Mouse (Mus musculus): Measurements from ENCODE around the gene Minpp1. TPM values are rescaled to one million over a fixed set of nuclear protein-coding genes. Genes with fewer than 3 reads are reported as not detected.

The Minpp1 gene
- total and polyA plus RNA-seq, 2 experiments, result 35.3 to 53.9 TPM

DNA sequence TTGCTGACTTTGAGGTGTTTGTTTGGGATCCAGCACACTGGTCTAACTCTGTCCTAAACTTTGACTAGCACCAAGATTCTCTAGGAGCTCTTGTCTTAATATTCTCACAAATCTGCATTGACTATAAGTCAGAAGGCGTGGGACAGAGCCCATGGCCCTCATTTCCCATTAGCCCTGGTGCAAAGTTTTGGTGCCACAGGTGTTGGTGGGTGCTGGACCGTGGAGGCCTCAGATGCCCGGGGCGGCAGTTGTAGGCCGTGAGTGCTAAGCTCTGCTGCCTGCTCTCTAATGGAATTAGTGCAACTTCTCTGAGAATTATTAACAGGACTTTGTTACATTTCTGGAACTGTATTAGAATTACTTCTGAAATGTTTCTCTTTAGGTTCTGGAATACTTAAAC lies 12.4 kb downstream of the Minpp1 start:
- H3K36me3 ChIP-seq (ENCODE audit: control insufficient read depth, insufficient read depth, low read length), result peaks cover 31% of the 10 kb centered on the region
- no peaks in the 10 kb centered on the region for H3K27me3 ChIP-seq (ENCODE audit: control insufficient read depth, insufficient read depth, low read length)
- 91% methylated on average over 5 of the region's 5 CpGs for WGBS
- H3K27ac ChIP-seq (replicated peaks; ENCODE audit: insufficient read depth, low read depth, low read length), result no peak overlapping the region
- no peak for DNase-seq (ENCODE audit: extremely low read depth, low read depth, low spot score)
- H3K79me2 ChIP-seq (ENCODE audit: control insufficient read depth, insufficient read depth, low read length), result peaks cover 8% of the 10 kb centered on the region
- no peak overlapping the region for H3K9ac ChIP-seq (ENCODE audit: low read depth, low read length)
- H3K4me1 ChIP-seq (ENCODE audit: control insufficient read depth, insufficient read depth, low read length), result peaks cover 2% of the 10 kb centered on the region; the same call in 1 of the 2 replicates
- no peak overlapping the region for H3K4me3 ChIP-seq (ENCODE audit: insufficient read depth, low read depth, low read length)
- TF ChIP-seq POLR2A (IDR thresholded peaks at IDR 0.05; ENCODE audit: extremely low read depth, insufficient read depth, low read length), result no peak
- no peak for TF ChIP-seq CTCF (IDR thresholded peaks at IDR 0.05; ENCODE audit: low read depth, low read length)

DNA sequence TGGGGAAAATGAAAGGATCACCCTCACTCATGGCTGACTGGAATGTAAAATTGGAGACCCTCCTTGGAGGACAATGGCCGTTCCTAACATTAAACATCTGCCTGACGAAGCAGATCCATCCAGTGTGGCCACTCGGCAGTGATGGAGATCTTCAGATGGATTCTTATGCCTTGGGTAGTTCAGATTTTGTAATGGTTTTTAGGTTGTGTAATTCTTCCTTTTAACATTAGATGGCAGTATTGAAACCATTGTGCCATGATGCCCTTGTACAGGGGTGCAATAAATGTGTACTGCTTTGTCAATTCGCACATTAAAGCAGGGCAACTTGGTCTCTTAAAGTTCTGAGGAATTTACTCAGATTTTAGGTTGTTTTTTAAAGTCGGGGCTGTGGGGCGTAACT lies 15.8 kb downstream of the Minpp1 start:
- no peaks in the 10 kb centered on the region for H3K27me3 ChIP-seq (ENCODE audit: control insufficient read depth, insufficient read depth, low read length)
- peak; percentile 44 for DNase-seq (ENCODE audit: extremely low read depth, low read depth, low spot score)
- peaks cover 7% of the 10 kb centered on the region for H3K4me1 ChIP-seq (ENCODE audit: control insufficient read depth, insufficient read depth, low read length)
- peaks cover 24% of the 10 kb centered on the region for H3K36me3 ChIP-seq (ENCODE audit: control insufficient read depth, insufficient read depth, low read length)
- H3K4me3 ChIP-seq (ENCODE audit: insufficient read depth, low read depth, low read length), result no peak overlapping the region
- WGBS, result 70% methylated on average over 6 of the region's 6 CpGs
- H3K9ac ChIP-seq (ENCODE audit: low read depth, low read length), result no peak overlapping the region
- H3K79me2 ChIP-seq (ENCODE audit: control insufficient read depth, insufficient read depth, low read length), result peaks cover 5% of the 10 kb centered on the region
- no peak for TF ChIP-seq POLR2A (IDR thresholded peaks at IDR 0.05; ENCODE audit: extremely low read depth, insufficient read depth, low read length)
- TF ChIP-seq CTCF (IDR thresholded peaks at IDR 0.05; ENCODE audit: low read depth, low read length), result peak; percentile 30; the same call in 1 of the 2 replicates
- no peak overlapping the region for H3K27ac ChIP-seq (replicated peaks; ENCODE audit: insufficient read depth, low read depth, low read length)

DNA sequence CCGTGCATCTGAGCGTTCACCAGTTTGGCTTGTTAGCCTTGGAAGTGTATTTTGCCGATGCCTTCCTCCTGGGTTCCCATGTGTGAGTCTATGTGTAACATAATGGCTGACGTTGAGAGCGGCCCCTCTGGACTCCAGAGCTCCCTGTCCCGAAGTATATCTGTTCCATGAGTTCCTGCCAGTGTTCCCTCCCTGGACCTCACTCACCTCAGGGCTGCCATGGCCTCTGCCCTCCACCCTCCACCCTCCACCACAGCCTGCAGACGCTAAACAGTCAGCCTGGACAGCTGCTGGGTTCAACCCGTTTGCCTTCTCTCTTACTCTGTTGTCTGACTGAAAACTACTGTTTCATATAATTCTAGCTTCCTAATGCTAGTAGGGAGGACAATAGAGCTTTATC lies 20.5 kb downstream of the Minpp1 start:
- Histone ChIP-seq H3K27me3 (ENCODE audit: control insufficient read depth, insufficient read depth, low read length) (no peaks in the 10 kb centered on the region), H3K9ac (ENCODE audit: low read depth, low read length) (peak overlapping the region; percentile 24), H3K36me3 (ENCODE audit: control insufficient read depth, insufficient read depth, low read length) (peaks cover 2% of the 10 kb centered on the region; the same call in 1 of the 2 replicates), H3K4me1 (ENCODE audit: control insufficient read depth, insufficient read depth, low read length) (peaks cover 28% of the 10 kb centered on the region), H3K4me3 (ENCODE audit: insufficient read depth, low read depth, low read length) (no peak overlapping the region), H3K79me2 (ENCODE audit: control insufficient read depth, insufficient read depth, low read length) (peaks cover 5% of the 10 kb centered on the region), H3K27ac (replicated peaks; ENCODE audit: insufficient read depth, low read depth, low read length) (peak overlapping the region; percentile 64)
- DNase-seq (ENCODE audit: extremely low read depth, low read depth, low spot score), result peak; percentile 72
- 24% methylated on average over 8 of the region's 8 CpGs for WGBS
- TF ChIP-seq POLR2A (IDR thresholded peaks at IDR 0.05; ENCODE audit: extremely low read depth, insufficient read depth, low read length) (no peak), CTCF (IDR thresholded peaks at IDR 0.05; ENCODE audit: low read depth, low read length) (no peak)

DNA sequence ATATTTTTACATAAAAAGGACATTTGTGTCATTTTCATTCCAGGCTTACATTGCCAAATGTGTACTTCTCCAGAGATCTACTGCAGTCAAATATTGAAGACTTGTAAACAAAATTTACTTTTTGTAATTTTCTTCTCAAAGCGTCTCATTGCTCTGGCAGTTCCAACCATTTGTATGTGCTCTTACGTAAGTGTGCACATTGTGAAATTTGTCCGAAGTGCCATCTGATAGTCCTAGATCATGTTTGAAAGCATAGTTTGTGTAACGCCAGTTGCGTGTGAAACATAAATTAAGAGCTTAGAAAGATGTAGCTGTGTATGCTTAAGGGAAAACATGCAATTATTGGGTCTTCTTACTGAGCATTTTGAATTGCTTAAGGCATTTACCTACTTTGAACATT lies 20.9 kb downstream of the Minpp1 start:
- Histone ChIP-seq H3K36me3 (ENCODE audit: control insufficient read depth, insufficient read depth, low read length) (no peaks in the 10 kb centered on the region), H3K4me1 (ENCODE audit: control insufficient read depth, insufficient read depth, low read length) (peaks cover 28% of the 10 kb centered on the region), H3K27ac (replicated peaks; ENCODE audit: insufficient read depth, low read depth, low read length) (no peak overlapping the region; the same call in 1 of the 2 replicates), H3K9ac (ENCODE audit: low read depth, low read length) (no peak overlapping the region), H3K79me2 (ENCODE audit: control insufficient read depth, insufficient read depth, low read length) (peaks cover 1% of the 10 kb centered on the region; the same call in 1 of the 2 replicates), H3K27me3 (ENCODE audit: control insufficient read depth, insufficient read depth, low read length) (no peaks in the 10 kb centered on the region), H3K4me3 (ENCODE audit: insufficient read depth, low read depth, low read length) (no peak overlapping the region)
- WGBS, result 33% methylated on average over 5 of the region's 5 CpGs
- DNase-seq (ENCODE audit: extremely low read depth, low read depth, low spot score), result peak; percentile 98
- TF ChIP-seq POLR2A (IDR thresholded peaks at IDR 0.05; ENCODE audit: extremely low read depth, insufficient read depth, low read length) (no peak), CTCF (IDR thresholded peaks at IDR 0.05; ENCODE audit: low read depth, low read length) (no peak)

DNA sequence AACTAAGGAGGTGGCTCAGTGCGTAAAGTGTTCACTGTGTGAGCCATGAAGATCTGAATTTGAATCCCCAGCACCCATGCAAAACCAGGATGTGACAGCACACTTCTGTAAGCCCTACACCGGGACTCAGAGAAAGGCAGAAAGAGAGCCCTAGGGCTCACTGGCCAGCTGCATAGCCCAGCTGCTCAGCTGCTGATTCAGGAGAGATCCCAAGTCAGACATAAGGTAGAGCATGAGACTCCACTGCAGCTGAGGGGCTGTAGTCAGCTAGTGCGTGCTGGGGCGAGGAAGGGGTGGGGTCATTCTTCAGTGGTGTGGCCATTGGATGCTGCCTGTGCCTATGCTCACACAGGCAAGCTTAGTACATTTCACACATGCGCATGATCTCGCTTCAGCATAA lies 21.5 kb downstream of the Minpp1 start:
- no peaks in the 10 kb centered on the region; the same call in 1 of the 2 replicates for H3K36me3 ChIP-seq (ENCODE audit: control insufficient read depth, insufficient read depth, low read length)

DNA sequence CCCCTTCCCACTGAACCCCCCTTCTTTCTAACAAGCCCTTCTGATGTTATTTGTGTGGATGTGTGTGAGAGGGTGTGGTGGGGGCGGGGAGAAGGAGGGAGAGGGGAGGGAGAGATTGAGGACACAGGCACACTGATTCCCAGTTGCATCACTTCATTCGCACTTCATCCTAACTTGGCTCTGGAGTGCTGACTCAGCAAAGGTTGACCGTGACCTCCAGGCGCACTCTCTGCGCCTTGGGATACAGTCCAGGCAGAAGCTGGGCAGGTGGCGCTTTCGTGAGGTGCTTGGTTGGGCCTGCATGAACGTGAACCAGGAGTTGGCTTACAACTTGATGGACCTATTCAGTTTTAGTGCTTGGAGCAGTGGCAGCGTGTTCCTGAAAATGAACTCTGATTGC lies 22.0 kb downstream of the Minpp1 start:
- Histone ChIP-seq H3K4me1 (ENCODE audit: control insufficient read depth, insufficient read depth, low read length) (peaks cover 28% of the 10 kb centered on the region), H3K9ac (ENCODE audit: low read depth, low read length) (no peak overlapping the region), H3K36me3 (ENCODE audit: control insufficient read depth, insufficient read depth, low read length) (no peaks in the 10 kb centered on the region; the same call in 1 of the 2 replicates), H3K27ac (replicated peaks; ENCODE audit: insufficient read depth, low read depth, low read length) (no peak overlapping the region), H3K27me3 (ENCODE audit: control insufficient read depth, insufficient read depth, low read length) (no peaks in the 10 kb centered on the region), H3K4me3 (ENCODE audit: insufficient read depth, low read depth, low read length) (no peak overlapping the region), H3K79me2 (ENCODE audit: control insufficient read depth, insufficient read depth, low read length) (no peaks in the 10 kb centered on the region)
- peak; percentile 81 for DNase-seq (ENCODE audit: extremely low read depth, low read depth, low spot score)
- TF ChIP-seq POLR2A (IDR thresholded peaks at IDR 0.05; ENCODE audit: extremely low read depth, insufficient read depth, low read length) (no peak), CTCF (IDR thresholded peaks at IDR 0.05; ENCODE audit: low read depth, low read length) (no peak)
- 23% methylated on average over 9 of the region's 9 CpGs for WGBS

More for the DNA sequence above, 21.5 kb downstream of the Minpp1 start:
- H3K27ac ChIP-seq (replicated peaks; ENCODE audit: insufficient read depth, low read depth, low read length), result no peak overlapping the region; the same call in 1 of the 2 replicates
- no peak overlapping the region for H3K9ac ChIP-seq (ENCODE audit: low read depth, low read length)
- no peak for TF ChIP-seq CTCF (IDR thresholded peaks at IDR 0.05; ENCODE audit: low read depth, low read length)
- TF ChIP-seq POLR2A (IDR thresholded peaks at IDR 0.05; ENCODE audit: extremely low read depth, insufficient read depth, low read length), result no peak
- no peak overlapping the region for H3K4me3 ChIP-seq (ENCODE audit: insufficient read depth, low read depth, low read length)
- no peak for DNase-seq (ENCODE audit: extremely low read depth, low read depth, low spot score)
- H3K79me2 ChIP-seq (ENCODE audit: control insufficient read depth, insufficient read depth, low read length), result no peaks in the 10 kb centered on the region
- 88% methylated on average over 6 of the region's 6 CpGs for WGBS
- no peaks in the 10 kb centered on the region for H3K27me3 ChIP-seq (ENCODE audit: control insufficient read depth, insufficient read depth, low read length)
- H3K4me1 ChIP-seq (ENCODE audit: control insufficient read depth, insufficient read depth, low read length), result peaks cover 28% of the 10 kb centered on the region

Measured in liver, adult 2 months (tissue).